Mouse (Mus musculus) layer of hippocampus, adult 8-10 months (tissue): ENCODE measurements around the gene Maml2. TPM values are rescaled to one million over a fixed set of nuclear protein-coding genes. Genes with fewer than 3 reads are reported as not detected.

Experiments used
- DNase-seq, 2 experiments: peaks; one replicate each; pipeline ENCODE4 v3.0.0; 2022; ENCODE audit warnings: low spot score in 2 of 2
- total RNA-seq, 4 experiments: library from RNA; stranded (reverse); gene quantifications; 2 replicates each; pipeline ENCODE4 v1.2.4; 2022

The Maml2 gene
- total RNA-seq, 4 experiments from 2014 or later: 19.9 to 24.0 (median 21.4) TPM

DNA sequence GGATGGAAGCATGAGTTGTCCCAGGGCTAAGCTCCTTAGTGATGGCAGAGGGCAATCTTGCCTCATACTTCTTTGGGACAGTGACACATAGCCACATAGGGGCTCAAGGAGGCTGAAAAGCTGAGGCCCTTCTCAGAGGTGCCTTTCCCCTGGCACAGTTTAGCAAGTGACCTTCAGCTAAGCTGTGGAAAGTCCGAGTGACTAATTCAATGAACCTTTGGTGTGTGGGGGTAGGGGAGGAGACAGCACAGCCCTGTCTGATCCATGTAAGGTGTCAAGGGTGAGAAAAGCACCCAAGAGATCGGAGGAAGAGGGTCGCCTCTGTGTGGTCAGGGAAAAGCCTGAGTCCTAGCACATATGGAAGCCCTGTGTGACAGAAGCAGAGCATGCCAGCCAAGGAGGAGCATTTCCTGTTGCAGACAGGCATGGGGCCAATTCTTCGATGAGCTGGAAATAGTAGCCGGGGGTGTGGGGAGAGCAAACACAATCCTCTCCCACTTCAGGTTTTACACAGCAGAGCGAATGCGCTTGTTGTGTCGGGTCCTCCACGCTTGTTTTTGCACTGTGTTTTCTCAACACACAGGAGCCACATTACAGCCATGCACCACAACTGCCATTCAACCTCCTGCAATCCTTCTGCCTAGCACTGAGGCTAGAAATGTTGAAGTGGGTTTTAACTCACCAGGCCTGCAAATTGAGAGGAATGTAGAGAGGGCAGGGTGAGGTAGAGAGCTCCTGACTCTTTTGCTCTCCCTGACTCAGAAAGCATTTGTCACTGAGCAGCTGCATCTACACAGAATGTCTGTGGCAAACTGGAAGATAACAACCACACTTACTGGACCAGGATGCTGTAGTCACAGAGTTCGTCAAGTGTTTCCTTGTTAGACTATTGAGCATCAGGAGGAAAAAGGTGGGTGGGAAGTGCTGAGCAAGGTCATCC is 266.0 kb downstream of the Maml2 start:
- peak; percentile 47 for DNase-seq

DNA sequence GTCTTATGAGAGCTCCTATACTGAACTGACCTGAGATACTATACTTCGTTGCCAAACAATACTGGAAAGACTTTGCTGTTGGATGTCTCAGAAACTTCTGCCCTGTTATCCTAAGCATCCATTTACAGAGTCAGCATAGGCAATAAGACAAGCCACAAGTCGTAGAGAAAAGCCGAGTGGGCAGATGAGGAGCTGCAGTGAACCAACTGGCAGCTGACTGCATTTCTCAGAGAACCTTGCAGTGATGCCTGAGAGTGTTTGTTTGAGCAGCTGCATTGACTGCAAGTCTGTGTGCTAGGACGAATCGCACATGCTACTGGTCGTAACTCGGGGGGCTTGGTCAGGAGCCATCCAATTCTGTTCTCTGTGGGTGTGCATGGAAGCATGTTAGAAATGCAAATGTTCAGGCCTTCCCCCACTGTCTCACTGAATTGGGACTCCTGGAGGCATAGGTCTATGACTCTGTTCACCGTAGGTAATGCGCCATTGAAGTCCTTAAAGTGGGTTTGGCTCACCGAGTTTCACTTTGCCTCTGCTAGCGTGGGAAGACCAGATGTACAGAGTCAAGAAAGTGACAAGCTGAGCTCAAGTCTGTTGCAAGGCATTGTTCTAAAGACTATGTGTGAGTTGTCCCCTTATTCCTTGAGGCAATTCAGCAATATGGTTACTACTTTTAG is 267.7 kb downstream of the Maml2 start:
- no peak for DNase-seq

DNA sequence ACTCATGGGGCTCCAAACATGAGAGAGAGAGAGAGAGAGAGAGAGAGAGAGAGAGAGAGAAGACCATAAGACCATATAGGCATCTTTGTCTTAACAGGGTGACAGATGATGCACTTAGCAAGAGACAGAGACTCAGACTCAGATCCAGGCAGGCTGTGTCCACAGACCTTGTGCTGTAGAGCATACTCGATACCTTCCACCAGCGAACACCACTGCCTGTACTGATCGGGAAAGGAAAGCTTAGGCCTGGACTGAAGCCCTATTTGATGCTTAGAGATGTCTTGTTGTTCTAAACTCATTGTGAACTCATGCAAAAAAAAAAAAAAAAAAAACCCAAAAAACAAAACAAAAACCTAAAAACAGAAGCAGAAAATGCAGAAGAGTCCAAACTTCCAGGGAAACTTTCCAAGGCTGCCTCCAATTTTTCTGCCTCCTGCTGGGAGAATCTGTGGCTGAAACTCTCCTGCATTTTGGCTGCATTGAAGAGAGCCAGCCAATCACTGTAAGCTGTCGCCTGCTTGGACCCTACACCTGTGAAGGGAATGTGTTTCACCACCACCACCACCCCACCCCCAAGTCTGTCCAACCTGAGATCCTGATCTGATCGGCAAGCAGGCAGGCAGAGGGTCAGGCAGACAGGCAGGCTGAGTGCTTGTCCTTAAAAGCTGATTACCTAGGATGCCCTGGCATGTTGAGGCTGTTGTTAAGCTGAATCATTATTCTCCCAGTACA is 268.6 kb downstream of the Maml2 start:
- no peak for DNase-seq

DNA sequence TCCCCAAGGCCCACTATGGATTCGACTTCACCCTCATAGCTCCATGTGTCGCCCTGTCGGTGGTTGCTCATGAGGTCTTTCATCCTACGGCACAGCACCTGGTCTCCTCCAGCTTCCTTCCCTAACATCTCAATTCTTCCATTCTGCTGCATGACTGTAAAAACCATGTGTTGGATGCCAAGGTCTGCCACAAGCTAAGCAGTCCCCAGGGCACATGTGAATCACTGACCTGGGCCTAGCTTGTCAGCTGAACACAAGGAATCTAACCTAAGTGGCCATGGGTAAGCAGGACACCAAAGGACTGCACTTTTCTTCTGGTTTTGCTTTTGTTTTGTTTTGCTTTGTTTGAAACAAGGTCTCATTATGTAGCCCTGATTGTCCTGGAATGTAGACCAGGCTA is 271.3 kb downstream of the Maml2 start:
- DNase-seq: no peak

DNA sequence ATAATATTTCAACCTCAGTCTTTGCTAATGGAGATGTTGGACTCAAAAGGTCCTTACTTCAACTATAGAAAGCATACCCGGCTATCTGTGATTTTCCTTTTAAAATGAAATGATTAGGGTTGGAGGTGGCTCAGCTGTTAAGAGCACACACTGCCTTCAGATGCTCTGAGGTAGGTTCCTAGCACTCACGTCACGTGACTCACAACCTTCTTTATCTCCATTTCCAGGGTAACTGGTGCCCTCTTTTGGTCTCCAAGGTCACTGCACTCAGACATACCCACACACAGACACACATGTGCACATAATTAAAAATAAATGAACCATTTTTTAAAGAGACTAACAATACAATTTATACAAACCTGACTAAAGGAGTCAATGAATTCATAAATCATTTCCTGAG is 275.1 kb downstream of the Maml2 start:
- DNase-seq: no peak

DNA sequence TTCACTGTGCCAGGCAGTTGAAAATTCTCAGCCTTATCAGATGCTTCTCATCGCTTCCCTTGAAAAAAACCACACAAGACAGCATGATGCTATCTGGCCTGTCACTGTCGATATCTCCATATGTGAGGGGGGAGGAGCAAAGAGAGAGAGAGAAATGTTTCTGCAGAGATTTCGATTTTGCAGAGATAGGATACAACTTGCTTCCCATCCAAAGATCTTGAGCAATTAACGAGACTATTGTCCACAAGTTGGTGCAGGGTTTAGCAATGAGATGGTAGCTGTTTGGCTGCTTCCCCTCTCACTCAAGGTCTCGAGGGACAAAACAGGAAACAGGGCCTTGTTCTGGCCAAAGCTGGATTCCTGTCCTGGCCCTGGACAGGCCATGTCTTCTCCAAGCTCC is 276.3 kb downstream of the Maml2 start:
- no peak for DNase-seq

DNA sequence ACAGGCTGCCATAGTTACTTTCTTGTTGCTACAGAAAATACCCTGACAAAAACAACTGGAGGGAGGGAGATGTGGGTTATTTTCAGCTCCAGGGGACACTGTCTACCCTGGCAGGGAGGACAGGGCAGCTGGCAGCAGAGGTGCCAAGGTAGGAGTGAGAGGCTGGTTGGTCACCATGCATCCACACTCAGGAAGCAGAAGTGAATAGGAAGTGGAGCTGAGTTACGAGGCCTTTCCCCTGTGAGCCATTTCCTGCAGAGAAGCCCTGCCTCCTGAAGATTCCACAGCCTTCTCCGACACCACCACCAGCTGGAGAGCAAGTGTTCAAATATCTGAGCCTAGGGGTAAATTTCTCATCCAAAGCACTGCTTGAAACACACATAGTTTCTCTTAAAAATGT is 277.2 kb downstream of the Maml2 start:
- DNase-seq: no peak

DNA sequence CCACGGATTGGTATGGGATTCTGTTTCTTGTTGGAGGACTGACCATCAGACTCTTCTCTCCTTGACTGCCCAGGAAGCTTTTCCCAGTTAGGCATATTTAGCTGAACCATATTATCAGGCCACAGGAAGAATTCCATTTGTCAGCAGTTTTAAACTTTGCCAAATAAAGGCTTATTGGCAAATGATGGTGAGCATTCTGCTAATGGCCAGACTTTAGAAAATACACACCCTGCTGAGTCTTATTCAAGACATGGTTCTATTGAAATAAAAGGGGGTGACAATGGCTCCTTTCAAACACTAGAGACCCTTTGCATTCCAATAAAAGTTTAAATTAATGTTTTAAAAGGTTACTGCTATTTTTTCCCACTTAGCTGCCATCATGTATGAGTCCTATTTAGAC is 279.4 kb downstream of the Maml2 start:
- DNase-seq: no peak

DNA sequence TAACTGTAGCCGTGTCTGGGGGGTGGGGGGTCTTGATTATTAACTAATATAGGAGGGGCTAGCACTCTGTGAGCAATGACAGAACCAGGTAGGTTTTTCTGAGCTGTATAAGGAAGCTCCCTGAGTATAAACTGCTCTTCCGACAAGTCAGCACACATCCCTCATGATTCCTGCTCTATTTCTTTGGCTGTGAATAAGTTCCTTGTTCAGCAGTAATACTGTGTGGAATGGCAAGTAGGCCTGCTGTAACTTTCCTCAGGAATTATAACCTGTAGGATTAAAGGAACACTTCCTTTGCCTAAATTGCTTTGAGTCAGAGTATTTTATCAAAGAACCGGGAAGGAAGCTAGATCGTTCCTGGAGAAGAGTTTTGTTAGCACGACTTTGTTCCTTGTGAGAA is 283.4 kb downstream of the Maml2 start:
- DNase-seq: no peak

DNA sequence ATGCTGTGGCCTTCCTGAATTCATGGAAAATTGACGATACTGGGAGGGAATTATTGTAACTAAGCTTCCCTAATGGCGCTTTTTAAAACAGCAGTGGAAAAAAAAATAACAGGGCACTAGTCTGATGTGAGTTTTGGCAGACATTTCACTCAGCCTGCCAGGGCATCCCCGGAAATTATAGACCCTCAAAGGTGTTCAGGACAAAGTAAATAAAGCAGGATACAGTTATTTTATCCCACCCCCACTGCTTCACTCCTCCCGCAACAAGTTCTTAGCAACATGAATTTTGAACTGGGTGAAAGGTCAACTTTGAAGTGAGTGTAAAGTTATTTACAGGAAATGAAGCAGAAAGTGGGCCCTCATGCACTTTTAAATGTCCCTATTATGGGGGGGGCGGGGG is 286.2 kb downstream of the Maml2 start:
- DNase-seq: no peak

DNA sequence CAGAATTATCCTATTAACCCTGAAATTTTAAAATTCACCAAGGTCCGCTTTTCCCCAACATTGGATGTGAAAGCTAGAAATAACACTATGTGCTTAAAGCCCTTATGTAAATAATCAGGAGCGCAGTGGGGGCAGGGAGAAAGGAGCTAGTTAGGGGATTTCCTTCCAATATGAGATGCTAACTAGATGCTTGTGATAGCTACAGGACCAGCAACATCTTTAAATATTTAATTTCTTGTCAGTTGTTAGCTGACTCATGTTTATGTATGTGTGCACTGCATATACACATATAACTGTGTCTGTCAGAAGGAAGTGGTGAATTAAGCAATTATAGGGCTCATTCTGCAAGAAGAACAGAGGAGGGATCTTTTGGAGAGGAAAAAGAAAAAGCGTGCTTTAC is 286.7 kb downstream of the Maml2 start:
- no peak for DNase-seq

DNA sequence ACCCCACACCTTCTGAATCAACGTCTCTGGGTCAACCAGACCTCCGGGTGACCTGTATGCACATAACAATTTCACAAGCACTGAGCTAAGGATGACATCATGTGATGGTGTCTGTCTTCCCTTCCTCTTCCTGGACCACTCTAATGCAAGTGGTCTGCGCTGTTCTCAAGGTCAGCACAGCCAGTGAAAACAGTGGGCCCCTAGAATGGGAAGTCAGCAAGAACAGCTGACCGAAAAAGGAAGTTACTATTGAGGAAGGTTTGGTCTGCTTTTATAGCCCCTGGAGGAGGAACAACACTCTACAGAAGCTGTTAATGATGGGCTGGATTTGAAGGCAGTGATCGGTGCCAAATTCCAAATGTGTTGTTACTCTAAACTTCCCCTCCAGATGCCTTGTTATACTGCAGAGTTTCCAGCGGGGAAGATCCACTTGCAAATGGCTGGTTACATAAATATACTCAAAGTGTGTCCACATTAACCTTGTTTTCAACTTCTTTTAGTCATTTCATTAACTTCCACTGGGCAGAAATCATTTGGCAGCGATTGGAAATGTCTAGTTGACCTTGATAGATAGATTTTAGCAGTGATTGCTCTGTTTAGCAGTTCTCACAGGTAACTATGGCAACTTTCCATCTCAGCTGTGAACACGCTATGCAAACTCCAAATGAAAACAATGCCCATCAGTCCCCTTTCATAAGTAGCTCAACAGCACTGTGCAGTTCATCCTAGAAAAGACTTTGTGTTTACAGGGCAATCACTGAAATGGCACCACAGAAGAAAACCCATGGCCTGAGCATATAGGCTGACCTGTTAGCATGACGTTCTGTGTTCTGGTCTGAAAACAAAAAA is 289.6 kb downstream of the Maml2 start:
- no peak for DNase-seq

DNA sequence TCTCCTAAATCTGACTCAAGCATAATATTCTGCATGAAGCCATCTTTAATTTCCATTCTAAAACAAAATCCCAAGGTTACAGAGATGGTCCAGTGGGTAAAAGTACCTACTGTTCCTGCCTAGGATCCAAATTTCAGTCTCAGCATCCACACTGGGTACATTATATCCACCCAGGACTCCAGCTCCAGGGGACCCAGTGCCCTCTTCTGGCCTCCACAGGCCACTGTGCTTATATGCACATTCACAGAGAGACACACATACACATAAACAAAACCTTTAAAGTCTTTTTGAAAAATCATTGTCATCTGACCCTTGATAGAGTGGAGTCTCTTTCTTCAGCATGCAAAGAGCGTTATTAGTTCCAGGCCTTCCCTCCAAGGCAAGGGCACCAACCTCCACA is 291.0 kb downstream of the Maml2 start:
- no peak for DNase-seq

DNA sequence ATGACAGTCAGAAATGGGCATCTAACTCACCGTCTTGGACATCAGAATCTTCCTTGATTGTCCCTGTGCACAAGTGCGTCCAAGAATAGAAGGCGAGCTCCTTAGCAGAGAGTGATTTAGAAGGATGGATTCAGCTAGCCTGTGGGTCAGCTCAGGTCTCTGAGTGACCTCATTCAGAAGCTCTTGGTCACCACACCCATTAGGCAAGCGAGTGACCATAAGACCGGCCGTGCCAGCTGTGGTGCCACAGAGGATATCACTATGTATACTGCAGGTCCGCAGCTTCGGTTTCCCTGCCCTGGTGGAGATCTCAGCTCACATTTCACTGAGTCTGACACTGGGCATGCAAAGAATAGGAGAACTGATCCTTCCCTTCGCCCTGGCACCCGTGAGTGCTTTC is 294.9 kb downstream of the Maml2 start:
- DNase-seq: no peak

DNA sequence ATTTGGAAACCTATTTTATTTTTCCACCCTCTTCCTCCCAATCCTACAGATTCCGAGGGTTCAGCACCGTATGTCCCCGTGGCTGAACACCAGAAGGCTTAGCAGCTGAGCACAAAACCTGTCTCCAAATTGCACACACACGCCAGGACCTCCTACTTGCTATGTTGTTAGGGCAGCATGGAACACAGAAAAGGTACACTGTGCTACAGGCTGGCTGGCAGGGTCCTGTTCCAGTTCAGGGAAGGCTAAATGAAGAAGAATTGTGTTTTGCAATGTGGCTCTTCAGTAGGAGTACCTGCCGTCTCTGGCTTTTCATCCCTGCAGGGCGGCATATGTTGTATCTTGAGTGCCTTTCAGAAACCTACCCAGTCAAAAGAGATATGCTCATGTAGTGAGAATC is 300.0 kb downstream of the Maml2 start:
- DNase-seq: peak; percentile 71 to 82

DNA sequence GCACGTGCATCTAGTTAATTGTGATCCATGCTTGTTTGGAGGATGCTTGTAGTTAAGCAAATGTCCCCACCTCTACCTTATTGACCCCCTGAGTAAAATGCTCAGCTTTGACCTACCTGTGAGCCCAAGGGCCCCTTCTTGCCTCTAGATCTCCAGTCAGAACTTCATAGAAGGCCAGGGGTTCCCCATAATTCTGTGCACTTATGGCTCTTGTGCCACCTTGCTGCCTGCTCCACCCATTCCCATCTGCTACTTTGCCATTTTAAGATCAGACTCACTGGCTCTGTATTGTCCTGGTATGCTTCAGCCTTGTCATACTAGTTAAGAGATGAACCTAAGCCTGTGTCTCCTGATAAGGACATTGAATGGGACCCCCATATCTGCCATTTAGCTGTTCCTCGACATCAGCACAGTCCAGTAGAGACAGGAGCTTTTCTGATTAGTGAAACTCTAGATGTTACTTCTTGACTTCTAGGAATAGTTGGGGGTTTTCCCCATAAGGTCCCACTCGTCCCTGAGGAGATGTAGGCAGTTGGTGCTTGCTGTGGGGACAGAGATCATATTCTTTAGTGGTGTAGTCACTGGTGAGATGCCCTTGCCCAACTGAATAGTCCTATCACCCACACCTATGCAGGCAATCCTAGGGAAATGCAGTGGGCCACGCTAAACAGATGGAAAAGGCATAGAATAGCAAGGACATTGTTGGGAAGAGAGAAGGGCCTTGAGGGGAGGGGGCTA is 301.0 kb downstream of the Maml2 start:
- DNase-seq: no peak

DNA sequence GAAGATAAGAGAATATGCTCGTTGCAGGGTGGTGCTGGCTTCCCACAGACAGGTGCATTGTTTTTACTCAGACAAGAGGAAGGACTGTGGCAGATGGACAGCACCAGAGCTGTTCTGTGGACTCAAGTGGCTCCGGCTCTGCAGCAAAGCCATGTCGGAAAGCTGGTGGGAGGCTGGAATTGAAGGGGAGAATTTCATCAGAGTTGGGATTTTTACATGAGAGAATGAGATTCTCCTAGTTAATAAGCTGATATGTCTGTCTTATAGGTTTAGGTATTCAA is 301.5 kb downstream of the Maml2 start:
- no peak for DNase-seq

DNA sequence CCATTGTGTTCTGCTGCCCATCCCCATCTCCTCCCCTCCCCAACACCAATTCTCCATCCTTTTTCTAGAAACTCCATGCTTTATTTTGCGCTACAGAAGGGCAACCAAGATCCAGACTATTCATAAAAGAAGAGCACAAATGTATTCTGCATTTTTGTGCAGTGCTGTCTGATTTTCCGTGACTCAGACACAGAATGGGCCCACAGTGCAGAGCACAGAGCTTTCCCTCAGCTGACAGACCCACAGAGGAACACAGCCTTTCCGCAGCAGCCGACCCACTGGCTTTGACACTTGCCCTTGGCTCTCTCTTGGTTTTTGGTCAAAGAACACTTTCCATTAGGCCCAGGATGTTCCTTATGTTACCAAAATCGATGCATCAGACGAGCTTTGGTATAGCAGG is 302.0 kb downstream of the Maml2 start:
- DNase-seq: no peak

DNA sequence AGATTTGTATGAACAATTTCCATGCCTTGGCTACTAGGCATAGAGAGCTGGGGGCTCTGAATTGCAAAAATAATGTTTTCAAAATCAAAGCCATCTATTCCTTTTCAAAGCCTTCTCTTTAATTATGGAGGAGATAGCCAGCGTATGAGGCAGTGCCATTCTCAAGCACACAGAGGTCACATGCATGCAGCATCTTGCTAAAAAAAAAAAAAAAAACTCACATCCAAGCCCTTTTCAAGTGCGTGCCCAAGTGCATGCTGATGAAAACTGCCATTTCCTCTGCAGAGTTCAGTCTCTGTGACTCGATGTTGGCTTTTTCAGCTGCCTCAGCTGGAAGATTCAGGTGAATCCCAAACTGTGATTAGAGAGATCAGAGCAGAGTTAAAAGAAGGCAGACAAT is 304.0 kb downstream of the Maml2 start:
- no peak for DNase-seq

DNA sequence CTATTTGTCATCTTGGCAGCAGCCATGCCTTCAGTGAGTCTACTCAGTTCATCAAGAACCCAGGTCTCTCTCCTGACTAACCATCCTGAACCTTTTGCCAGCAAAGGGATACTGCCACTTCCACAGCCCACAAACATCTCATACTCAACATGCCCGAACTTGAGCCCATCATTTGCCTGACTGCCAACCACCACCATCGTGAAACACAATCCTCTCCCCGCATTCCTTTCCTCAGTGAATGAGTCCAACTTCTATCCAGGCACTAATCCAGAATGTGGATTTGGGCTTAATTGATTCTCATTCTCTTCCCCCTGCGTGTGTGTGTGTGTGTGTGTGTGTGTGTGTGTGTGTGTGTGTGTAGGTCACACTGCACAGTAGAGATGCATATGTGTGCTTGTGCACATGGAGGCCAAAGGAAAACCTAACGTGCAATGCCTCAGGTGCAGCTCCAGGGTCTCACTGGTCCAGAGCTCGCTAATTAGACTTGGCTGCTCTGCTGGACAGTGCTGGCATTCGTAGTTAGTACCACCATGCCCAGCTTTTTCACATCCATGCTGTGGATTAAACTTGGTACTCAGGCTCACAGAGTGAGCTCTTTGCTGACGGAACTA is 305.9 kb downstream of the Maml2 start:
- no peak for DNase-seq
